Mouse (Mus musculus) C2C12 (cell line): ENCODE measurements at regions not wholly inside any gene's neighbourhood (a gene's known extent, or its start where the extent isn't known, plus 50 kb on each side); places are given as distances from the start of the nearest gene placed in this dataset.

ENCODE experiments used
- H3K27me3 ChIP-seq: one replicate; pipeline ENCODE4 v1.6.1; 2011; ENCODE audit not compliant: control insufficient read depth, insufficient read depth, insufficient read length
- H3K36me3 ChIP-seq: one replicate; pipeline ENCODE4 v1.6.1; 2011; ENCODE audit not compliant: control insufficient read depth, insufficient read depth
- H3K4me3 ChIP-seq: one replicate; pipeline ENCODE4 v1.5.1; 2011; ENCODE audit warnings: mild to moderate bottlenecking, control low read depth; ENCODE audit not compliant: poor library complexity, insufficient read depth, severe bottlenecking
- H3K79me2 ChIP-seq: one replicate; pipeline ENCODE4 v1.6.1; 2011; ENCODE audit not compliant: control insufficient read depth, insufficient read depth
- H3K79me3 ChIP-seq: one replicate; pipeline ENCODE4 v1.6.1; 2011; ENCODE audit warnings: low read depth, control low read depth
- H3ac ChIP-seq: one replicate; pipeline ENCODE3; 2011; ENCODE audit warnings: low read depth; ENCODE audit not compliant: control insufficient read depth, insufficient read length
- CEBPB ChIP-seq: IDR thresholded peaks from one replicate; pipeline ENCODE4 v1.6.1; 2011; ENCODE audit warnings: low read depth, mild to moderate bottlenecking, control low read depth, moderate library complexity
- CTCF ChIP-seq: IDR thresholded peaks from one replicate; pipeline ENCODE4 v1.5.1; 2011; ENCODE audit not compliant: control insufficient read depth, insufficient read depth, insufficient read length
- FOSL1 ChIP-seq: IDR thresholded peaks from one replicate; pipeline ENCODE4 v1.8.0; 2011; ENCODE audit warnings: mild to moderate bottlenecking, low read length; ENCODE audit not compliant: poor library complexity, insufficient read depth, severe bottlenecking
- MAX ChIP-seq: IDR thresholded peaks from one replicate; pipeline ENCODE4 v1.6.1; 2011; ENCODE audit warnings: mild to moderate bottlenecking, control low read depth
- MYOD1 ChIP-seq: IDR thresholded peaks from one replicate; pipeline ENCODE4 v1.6.1; 2011; ENCODE audit warnings: low read depth; ENCODE audit not compliant: control insufficient read depth, insufficient read length
- MYOG ChIP-seq: IDR thresholded peaks from one replicate; pipeline ENCODE4 v1.6.1; 2011; ENCODE audit not compliant: control insufficient read depth, insufficient read length; ENCODE audit errors: extremely low read depth
- USF1 ChIP-seq: IDR thresholded peaks from one replicate; pipeline ENCODE4 v1.6.1; 2011; ENCODE audit warnings: low read depth, mild to moderate bottlenecking, control low read depth, moderate library complexity

DNA sequence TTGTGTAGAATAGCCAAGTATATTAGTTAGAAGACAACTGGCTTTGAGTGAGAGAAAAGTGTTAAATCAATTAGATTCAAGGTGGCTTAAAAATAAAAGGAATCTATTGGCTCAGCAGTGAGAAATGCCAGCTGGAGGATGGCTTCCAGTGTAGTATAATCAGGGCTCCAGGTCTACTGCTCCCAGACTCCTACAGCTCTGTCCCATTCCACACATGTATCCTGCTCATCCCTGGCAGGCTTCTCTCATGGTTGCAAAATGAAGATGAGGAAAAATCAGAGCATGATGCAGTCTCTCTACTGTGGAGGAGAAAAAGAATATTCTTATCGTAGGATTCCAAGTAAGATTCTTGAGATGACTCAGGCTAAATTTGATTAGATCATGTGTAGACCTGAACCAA is 263.7 kb upstream of the Marcks start:
- Histone ChIP-seq H3K79me2 (no peaks in the 10 kb centered on the region), H3K36me3 (no peaks in the 10 kb centered on the region), H3K27me3 (no peaks in the 10 kb centered on the region), H3ac (no peak overlapping the region), H3K79me3 (no peaks in the 10 kb centered on the region), H3K4me3 (no peak overlapping the region)
- TF ChIP-seq FOSL1 (no peak), MAX (no peak), MYOG (no peak), MYOD1 (no peak), USF1 (no peak), CTCF (no peak), CEBPB (no peak)

DNA sequence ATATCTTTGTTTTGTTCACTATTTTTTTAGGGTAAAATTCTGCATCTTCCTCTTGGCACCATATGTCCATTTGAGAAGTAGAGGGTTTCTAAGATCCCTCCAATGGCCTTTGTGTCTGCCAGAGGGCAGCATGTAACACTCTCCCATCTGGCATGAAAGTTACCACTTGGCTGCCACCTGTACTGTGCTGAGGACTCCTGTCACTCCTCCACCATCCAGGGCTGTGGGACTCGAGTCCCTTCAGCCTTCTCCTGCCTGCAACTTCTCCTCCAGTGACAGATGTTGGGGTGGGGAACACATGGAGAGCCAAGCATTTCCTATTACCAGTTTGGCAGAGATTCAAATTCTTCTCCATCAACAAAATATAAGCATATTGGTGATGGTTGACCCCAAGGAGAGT is 262.3 kb upstream of the Marcks start:
- no peaks in the 10 kb centered on the region for H3K27me3 ChIP-seq
- no peaks in the 10 kb centered on the region for H3K79me2 ChIP-seq
- H3K36me3 ChIP-seq, result no peaks in the 10 kb centered on the region
- no peaks in the 10 kb centered on the region for H3K79me3 ChIP-seq
- TF ChIP-seq MYOD1 (no peak), CTCF (no peak)
- H3K4me3 ChIP-seq, result no peak overlapping the region
- H3ac ChIP-seq, result no peak overlapping the region

DNA sequence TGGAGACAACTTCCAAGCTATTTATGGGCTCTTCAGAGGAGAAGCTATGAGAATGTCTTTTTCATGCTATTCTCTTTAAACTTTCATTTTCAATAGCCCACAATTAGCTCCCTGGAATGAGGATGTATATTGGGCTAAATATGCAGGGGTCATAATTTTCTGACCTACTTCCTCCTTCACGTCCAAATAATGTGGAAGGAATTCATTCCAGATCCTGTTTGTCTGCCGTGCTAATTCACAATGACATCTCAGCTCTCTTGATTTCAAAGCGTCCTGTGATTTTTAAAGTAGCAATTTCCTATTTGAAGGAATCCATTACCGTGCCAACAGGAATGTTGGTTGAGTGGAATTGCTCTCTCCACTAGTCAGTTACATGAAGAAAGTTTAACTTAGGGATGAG is 261.7 kb upstream of the Marcks start:
- TF ChIP-seq FOSL1 (no peak), MAX (no peak)
- H3K4me3 ChIP-seq, result no peak overlapping the region
- H3K36me3 ChIP-seq, result no peaks in the 10 kb centered on the region
- H3K79me2 ChIP-seq, result no peaks in the 10 kb centered on the region
- H3K27me3 ChIP-seq, result no peaks in the 10 kb centered on the region
- no peak overlapping the region for H3ac ChIP-seq
- H3K79me3 ChIP-seq, result no peaks in the 10 kb centered on the region

DNA sequence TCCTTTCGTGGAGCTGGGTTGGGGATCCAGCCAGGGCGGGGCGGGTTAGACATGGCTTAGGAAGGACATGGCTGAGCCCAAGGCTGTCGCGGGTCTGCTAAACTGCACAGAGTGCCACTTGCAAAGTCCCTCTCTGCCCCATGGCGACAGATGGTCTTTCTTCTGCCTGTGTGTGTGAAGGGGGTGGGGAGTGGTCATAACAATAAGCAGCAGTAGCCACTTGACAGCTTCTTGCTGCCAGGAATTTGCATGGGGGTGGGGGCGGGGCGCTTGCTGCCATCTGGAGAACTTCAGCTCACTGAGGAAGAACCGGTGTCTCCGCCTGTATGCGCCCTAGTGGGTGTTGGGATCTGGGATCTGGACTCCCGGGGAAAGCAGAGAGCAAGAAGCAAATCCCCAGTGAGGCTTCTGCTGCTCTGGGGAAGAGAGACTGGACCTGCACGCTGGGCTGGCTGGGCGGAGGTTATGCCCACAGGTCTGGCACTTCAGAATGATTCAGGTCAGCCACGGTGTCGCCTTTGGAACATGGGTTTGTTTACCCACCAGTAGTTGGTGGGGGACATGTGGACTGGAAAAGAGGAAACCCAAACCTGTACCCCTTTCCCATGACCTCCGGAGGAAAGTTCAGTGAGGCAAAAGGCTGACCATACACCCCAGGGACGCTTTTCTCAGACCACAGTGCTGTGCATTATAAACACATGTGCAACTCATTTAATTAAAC is 258.7 kb upstream of the Marcks start:
- no peaks in the 10 kb centered on the region for H3K79me3 ChIP-seq
- no peaks in the 10 kb centered on the region for H3K27me3 ChIP-seq
- H3K79me2 ChIP-seq, result no peaks in the 10 kb centered on the region
- no peak overlapping the region for H3K4me3 ChIP-seq
- no peaks in the 10 kb centered on the region for H3K36me3 ChIP-seq
- no peak overlapping the region for H3ac ChIP-seq
- no peak for TF ChIP-seq MYOD1
- TF ChIP-seq USF1, result no peak
- no peak for TF ChIP-seq CEBPB
- TF ChIP-seq CTCF, result no peak
- no peak for TF ChIP-seq FOSL1
- no peak for TF ChIP-seq MAX
- TF ChIP-seq MYOG, result no peak

DNA sequence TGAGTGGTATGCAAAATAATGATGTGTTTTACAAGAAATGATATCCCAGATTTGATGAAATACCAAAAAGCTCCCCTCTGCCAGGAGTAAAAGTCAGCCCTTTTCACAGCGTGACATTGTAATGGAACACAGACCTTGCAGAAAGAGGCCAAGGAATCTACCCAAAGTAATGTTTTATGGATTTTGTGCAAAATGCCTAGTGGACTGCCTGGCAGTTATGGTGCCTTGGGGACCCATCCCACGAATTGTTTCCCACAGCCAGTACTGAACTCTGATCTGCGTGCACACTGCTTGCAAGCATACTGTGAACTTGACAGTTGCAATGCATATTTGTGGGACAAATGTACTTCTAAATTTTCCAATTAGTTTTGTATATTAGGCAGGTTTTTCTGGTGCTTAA is 251.3 kb upstream of the Marcks start:
- Histone ChIP-seq H3K27me3 (no peaks in the 10 kb centered on the region), H3K79me2 (no peaks in the 10 kb centered on the region), H3K79me3 (no peaks in the 10 kb centered on the region), H3K4me3 (no peak overlapping the region), H3K36me3 (no peaks in the 10 kb centered on the region), H3ac (no peak overlapping the region)
- TF ChIP-seq FOSL1, result no peak
- TF ChIP-seq MYOG, result no peak
- TF ChIP-seq CTCF, result no peak
- TF ChIP-seq CEBPB, result no peak
- no peak for TF ChIP-seq USF1
- no peak for TF ChIP-seq MYOD1
- no peak for TF ChIP-seq MAX

DNA sequence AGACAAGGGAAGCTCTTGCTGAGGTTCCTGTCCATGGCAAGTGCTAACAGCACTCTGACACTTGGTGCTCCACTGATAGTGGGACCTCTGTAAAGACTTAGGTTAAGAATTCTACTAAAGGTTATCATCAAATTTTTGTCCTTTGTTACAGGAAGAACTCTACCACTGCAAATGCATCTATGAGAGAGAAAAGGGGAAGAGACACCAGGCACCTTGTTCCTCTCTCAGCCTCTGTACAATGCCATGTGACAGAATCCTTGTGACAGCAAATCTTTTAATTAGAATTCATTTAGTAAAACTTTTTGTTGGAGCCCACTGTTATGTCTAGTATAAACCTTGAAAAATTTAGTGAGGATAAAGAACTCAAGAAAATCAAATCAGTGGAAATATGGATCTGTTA is 247.5 kb upstream of the Marcks start:
- H3K79me3 ChIP-seq, result no peaks in the 10 kb centered on the region
- H3ac ChIP-seq, result no peak overlapping the region
- no peaks in the 10 kb centered on the region for H3K79me2 ChIP-seq
- no peaks in the 10 kb centered on the region for H3K27me3 ChIP-seq
- H3K36me3 ChIP-seq, result no peaks in the 10 kb centered on the region
- no peak overlapping the region for H3K4me3 ChIP-seq
- TF ChIP-seq FOSL1, result no peak
- TF ChIP-seq USF1, result no peak
- TF ChIP-seq MYOD1, result no peak
- no peak for TF ChIP-seq MAX
- TF ChIP-seq MYOG, result no peak
- TF ChIP-seq CEBPB, result no peak
- TF ChIP-seq CTCF, result no peak
